Mouse (Mus musculus): ENCODE measurements around the gene Gm13285. TPM values are rescaled to one million over a fixed set of nuclear protein-coding genes. Genes with fewer than 3 reads are reported as not detected.
"Not testable (repeated sequence)": the region's sequence is repeated elsewhere in the genome, so short reads cannot be mapped to it uniquely, and the experiment has no call there.

Gm13285 gene
- polyA plus RNA-seq, 1 experiment from 2014 or later, result 0.42 TPM

DNA sequence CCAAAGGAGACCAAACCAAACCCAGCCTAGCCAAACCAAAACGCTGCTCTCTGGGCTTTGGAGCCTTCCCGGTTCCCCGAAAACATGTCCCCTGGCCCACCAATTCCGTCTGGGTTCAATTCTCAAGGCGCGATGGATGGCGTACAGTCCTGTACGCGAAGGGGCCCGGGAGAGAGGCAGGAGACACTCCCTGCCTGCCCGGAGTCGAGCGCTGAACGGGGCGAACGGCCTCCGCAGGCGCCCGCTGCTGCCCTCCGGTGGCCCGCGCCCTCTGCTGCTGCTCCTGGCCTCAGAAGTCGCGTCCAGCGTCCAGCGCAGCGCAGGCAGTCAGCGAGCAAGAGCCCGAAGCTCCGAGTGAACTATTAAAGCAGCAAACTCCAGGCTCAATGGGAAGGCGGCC, 17.1 kb upstream of the Gm13285 start:
- ATAC-seq; H3K4me1 ChIP-seq (replicated peaks; ENCODE audit: control insufficient read depth, insufficient read depth, low read length); H3K27ac ChIP-seq (ENCODE audit: low read depth, low read length); H3K9ac ChIP-seq (ENCODE audit: low read depth, low read length); H3K27me3 ChIP-seq (replicated peaks; ENCODE audit: control insufficient read depth, insufficient read depth, low read length); H3K4me3 ChIP-seq (ENCODE audit: low read depth, low read length); H3K36me3 ChIP-seq (ENCODE audit: control insufficient read depth, insufficient read depth); H3K9me3 ChIP-seq (ENCODE audit: control insufficient read depth): not testable (repeated sequence)
- H3K4me2 ChIP-seq (replicated peaks; ENCODE audit: low read depth), result peak overlapping the region; percentile 51
- peak; percentile 37 for TF ChIP-seq CTCF (IDR thresholded peaks at IDR 0.05; ENCODE audit: low read depth)
- WGBS, result 0% methylated on average over 3 of the region's 31 CpGs

DNA sequence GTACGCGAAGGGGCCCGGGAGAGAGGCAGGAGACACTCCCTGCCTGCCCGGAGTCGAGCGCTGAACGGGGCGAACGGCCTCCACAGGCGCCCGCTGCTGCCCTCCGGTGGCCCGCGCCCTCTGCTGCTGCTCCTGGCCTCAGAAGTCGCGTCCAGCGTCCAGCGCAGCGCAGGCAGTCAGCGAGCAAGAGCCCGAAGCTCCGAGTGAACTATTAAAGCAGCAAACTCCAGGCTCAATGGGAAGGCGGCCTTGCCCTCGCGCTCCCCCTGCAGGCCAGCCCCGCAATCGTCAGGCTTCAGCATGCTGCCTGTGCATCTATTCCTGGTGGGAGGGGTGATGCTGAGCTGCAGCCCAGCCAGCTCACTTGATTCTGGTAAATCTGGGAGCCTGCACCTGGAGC, 14.1 kb upstream of the Gm13285 start, which contains the start of gene Gm13276:
Gene Gm13276 (plus strand): TSS at position 301 of the 400 bp plus-strand sequence.
- H3K4me3 ChIP-seq (ENCODE audit: low read depth, low read length), result not testable (repeated sequence)

DNA sequence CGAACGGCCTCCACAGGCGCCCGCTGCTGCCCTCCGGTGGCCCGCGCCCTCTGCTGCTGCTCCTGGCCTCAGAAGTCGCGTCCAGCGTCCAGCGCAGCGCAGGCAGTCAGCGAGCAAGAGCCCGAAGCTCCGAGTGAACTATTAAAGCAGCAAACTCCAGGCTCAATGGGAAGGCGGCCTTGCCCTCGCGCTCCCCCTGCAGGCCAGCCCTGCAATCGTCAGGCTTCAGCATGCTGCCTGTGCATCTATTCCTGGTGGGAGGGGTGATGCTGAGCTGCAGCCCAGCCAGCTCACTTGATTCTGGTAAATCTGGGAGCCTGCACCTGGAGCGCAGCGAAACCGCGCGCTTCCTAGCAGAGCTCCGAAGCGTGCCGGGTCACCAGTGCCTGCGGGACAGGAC, 11.1 kb upstream of the Gm13285 start, which contains the start of gene Gm13277:
Gene Gm13277 (plus strand): TSS at position 231 of the 400 bp plus-strand sequence.
- H3K36me3 ChIP-seq (ENCODE audit: control insufficient read depth, insufficient read depth); H3K9me3 ChIP-seq (ENCODE audit: control insufficient read depth); H3K9ac ChIP-seq (ENCODE audit: low read depth, low read length); H3K4me2 ChIP-seq (replicated peaks; ENCODE audit: low read depth); ATAC-seq; H3K4me1 ChIP-seq (replicated peaks; ENCODE audit: control insufficient read depth, insufficient read depth, low read length); H3K27ac ChIP-seq (ENCODE audit: low read depth, low read length); H3K4me3 ChIP-seq (ENCODE audit: low read depth, low read length); H3K27me3 ChIP-seq (replicated peaks; ENCODE audit: control insufficient read depth, insufficient read depth, low read length): not testable (repeated sequence)
- TF ChIP-seq CTCF (IDR thresholded peaks at IDR 0.05; ENCODE audit: low read depth), result peak; percentile 60
- WGBS, result no CpG with 5 or more reads among the region's 28 CpGs

More for the DNA sequence above, 14.1 kb upstream of the Gm13285 start, which contains the start of gene Gm13276:
- not testable (repeated sequence) for H3K27me3 ChIP-seq (replicated peaks; ENCODE audit: control insufficient read depth, insufficient read depth, low read length); H3K9ac ChIP-seq (ENCODE audit: low read depth, low read length); H3K4me1 ChIP-seq (replicated peaks; ENCODE audit: control insufficient read depth, insufficient read depth, low read length); ATAC-seq; H3K36me3 ChIP-seq (ENCODE audit: control insufficient read depth, insufficient read depth); H3K27ac ChIP-seq (ENCODE audit: low read depth, low read length); H3K9me3 ChIP-seq (ENCODE audit: control insufficient read depth); H3K4me2 ChIP-seq (replicated peaks; ENCODE audit: low read depth)
- WGBS, result no CpG with 5 or more reads among the region's 27 CpGs

DNA sequence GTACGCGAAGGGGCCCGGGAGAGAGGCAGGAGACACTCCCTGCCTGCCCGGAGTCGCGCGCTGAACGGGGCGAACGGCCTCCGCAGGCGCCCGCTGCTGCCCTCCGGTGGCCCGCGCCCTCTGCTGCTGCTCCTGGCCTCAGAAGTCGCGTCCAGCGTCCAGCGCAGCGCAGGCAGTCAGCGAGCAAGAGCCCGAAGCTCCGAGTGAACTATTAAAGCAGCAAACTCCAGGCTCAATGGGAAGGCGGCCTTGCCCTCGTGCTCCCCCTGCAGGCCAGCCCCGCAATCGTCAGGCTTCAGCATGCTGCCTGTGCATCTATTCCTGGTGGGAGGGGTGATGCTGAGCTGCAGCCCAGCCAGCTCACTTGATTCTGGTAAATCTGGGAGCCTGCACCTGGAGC, 8.2 kb upstream of the Gm13285 start, which contains the start of gene Gm13278:
Gene Gm13278 (plus strand): TSS at position 301 of the 400 bp plus-strand sequence.
- not testable (repeated sequence) for H3K27me3 ChIP-seq (replicated peaks; ENCODE audit: control insufficient read depth, insufficient read depth, low read length); ATAC-seq; H3K9ac ChIP-seq (ENCODE audit: low read depth, low read length); H3K4me3 ChIP-seq (ENCODE audit: low read depth, low read length); H3K9me3 ChIP-seq (ENCODE audit: control insufficient read depth); H3K27ac ChIP-seq (ENCODE audit: low read depth, low read length); H3K4me1 ChIP-seq (replicated peaks; ENCODE audit: control insufficient read depth, insufficient read depth, low read length); H3K36me3 ChIP-seq (ENCODE audit: control insufficient read depth, insufficient read depth); H3K4me2 ChIP-seq (replicated peaks; ENCODE audit: low read depth)
- WGBS, result no CpG with 5 or more reads among the region's 28 CpGs

DNA sequence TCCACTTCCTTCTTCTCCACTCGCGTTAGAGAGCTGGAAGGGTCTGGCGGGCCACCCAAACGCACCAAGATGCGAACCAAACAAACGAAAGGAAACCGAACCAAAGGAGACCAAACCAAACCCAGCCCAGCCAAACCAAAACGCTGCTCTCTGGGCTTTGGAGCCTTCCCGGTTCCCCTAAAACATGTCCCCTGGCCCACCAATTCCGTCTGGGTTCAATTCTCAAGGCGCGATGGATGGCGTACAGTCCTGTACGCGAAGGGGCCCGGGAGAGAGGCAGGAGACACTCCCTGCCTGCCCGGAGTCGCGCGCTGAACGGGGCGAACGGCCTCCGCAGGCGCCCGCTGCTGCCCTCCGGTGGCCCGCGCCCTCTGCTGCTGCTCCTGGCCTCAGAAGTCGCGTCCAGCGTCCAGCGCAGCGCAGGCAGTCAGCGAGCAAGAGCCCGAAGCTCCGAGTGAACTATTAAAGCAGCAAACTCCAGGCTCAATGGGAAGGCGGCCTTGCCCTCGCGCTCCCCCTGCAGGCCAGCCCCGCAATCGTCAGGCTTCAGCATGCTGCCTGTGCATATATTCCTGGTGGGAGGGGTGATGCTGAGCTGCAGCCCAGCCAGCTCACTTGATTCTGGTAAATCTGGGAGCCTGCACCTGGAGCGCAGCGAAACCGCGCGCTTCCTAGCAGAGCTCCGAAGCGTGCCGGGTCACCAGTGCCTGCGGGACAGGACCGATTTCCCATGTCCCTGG, 5.4 kb upstream of the Gm13285 start, which contains the start of gene Gm13275:
Gene Gm13275 (plus strand): TSS at position 552 of the 740 bp plus-strand sequence.
- H3K4me2 ChIP-seq (replicated peaks; ENCODE audit: low read depth); H3K27ac ChIP-seq (ENCODE audit: low read depth, low read length); H3K4me3 ChIP-seq (ENCODE audit: low read depth, low read length); ATAC-seq; H3K9ac ChIP-seq (ENCODE audit: low read depth, low read length); H3K27me3 ChIP-seq (replicated peaks; ENCODE audit: control insufficient read depth, insufficient read depth, low read length); H3K9me3 ChIP-seq (ENCODE audit: control insufficient read depth); H3K36me3 ChIP-seq (ENCODE audit: control insufficient read depth, insufficient read depth); H3K4me1 ChIP-seq (replicated peaks; ENCODE audit: control insufficient read depth, insufficient read depth, low read length): not testable (repeated sequence)
- TF ChIP-seq CTCF (IDR thresholded peaks at IDR 0.05; ENCODE audit: low read depth), result peak; percentile 42
- 0% methylated on average over 13 of the region's 52 CpGs for WGBS

DNA sequence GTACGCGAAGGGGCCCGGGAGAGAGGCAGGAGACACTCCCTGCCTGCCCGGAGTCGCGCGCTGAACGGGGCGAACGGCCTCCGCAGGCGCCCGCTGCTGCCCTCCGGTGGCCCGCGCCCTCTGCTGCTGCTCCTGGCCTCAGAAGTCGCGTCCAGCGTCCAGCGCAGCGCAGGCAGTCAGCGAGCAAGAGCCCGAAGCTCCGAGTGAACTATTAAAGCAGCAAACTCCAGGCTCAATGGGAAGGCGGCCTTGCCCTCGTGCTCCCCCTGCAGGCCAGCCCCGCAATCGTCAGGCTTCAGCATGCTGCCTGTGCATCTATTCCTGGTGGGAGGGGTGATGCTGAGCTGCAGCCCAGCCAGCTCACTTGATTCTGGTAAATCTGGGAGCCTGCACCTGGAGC, 2.4 kb upstream of the Gm13285 start, which contains the start of gene Gm13279:
Gene Gm13279 (plus strand): TSS at position 301 of the 400 bp plus-strand sequence.
- H3K4me3 ChIP-seq (ENCODE audit: low read depth, low read length); H3K9me3 ChIP-seq (ENCODE audit: control insufficient read depth); H3K9ac ChIP-seq (ENCODE audit: low read depth, low read length); H3K4me1 ChIP-seq (replicated peaks; ENCODE audit: control insufficient read depth, insufficient read depth, low read length); H3K27ac ChIP-seq (ENCODE audit: low read depth, low read length); ATAC-seq; H3K27me3 ChIP-seq (replicated peaks; ENCODE audit: control insufficient read depth, insufficient read depth, low read length); H3K36me3 ChIP-seq (ENCODE audit: control insufficient read depth, insufficient read depth); H3K4me2 ChIP-seq (replicated peaks; ENCODE audit: low read depth): not testable (repeated sequence)
- WGBS, result no CpG with 5 or more reads among the region's 28 CpGs

DNA sequence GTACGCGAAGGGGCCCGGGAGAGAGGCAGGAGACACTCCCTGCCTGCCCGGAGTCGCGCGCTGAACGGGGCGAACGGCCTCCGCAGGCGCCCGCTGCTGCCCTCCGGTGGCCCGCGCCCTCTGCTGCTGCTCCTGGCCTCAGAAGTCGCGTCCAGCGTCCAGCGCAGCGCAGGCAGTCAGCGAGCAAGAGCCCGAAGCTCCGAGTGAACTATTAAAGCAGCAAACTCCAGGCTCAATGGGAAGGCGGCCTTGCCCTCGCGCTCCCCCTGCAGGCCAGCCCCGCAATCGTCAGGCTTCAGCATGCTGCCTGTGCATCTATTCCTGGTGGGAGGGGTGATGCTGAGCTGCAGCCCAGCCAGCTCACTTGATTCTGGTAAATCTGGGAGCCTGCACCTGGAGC, 3.5 kb downstream of the Gm13285 start, which contains the start of gene Gm13287:
Gene Gm13287 (plus strand): TSS at position 301 of the 400 bp plus-strand sequence.
- not testable (repeated sequence) for ATAC-seq; H3K36me3 ChIP-seq (ENCODE audit: control insufficient read depth, insufficient read depth); H3K4me3 ChIP-seq (ENCODE audit: low read depth, low read length); H3K9me3 ChIP-seq (ENCODE audit: control insufficient read depth); H3K4me1 ChIP-seq (replicated peaks; ENCODE audit: control insufficient read depth, insufficient read depth, low read length); H3K27ac ChIP-seq (ENCODE audit: low read depth, low read length); H3K4me2 ChIP-seq (replicated peaks; ENCODE audit: low read depth); H3K9ac ChIP-seq (ENCODE audit: low read depth, low read length); H3K27me3 ChIP-seq (replicated peaks; ENCODE audit: control insufficient read depth, insufficient read depth, low read length)
- WGBS, result no CpG with 5 or more reads among the region's 29 CpGs

DNA sequence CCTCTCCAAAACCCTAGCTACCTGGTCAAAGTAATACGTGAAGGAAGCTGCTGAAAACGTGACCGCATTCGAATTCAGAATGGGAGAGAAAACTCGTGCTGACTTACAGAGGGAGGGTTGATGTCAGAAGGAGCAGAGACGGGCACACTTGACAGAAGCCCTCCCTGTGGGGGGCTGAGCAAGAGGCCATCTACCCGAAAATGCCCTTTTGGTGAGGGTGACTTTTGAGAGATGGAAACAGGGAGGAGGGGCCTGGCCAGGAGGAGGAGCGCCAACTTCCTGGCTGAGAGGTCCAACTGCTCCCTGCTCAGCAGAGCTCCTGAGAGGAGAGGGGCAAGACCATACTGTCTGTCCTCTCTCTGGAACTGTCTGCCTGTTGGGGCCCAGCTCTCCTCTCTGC, 5.8 kb downstream of the Gm13285 start, which contains the start of gene Gm13288:
Gene Gm13288 (plus strand): TSS at position 301 of the 400 bp plus-strand sequence.
- H3K4me1 ChIP-seq (replicated peaks; ENCODE audit: control insufficient read depth, insufficient read depth, low read length); H3K27me3 ChIP-seq (replicated peaks; ENCODE audit: control insufficient read depth, insufficient read depth, low read length): not testable (repeated sequence)

More for the DNA sequence above, 5.8 kb downstream of the Gm13285 start, which contains the start of gene Gm13288:
- not testable (repeated sequence) for H3K36me3 ChIP-seq (ENCODE audit: control insufficient read depth, insufficient read depth); H3K9me3 ChIP-seq (ENCODE audit: control insufficient read depth); ATAC-seq; H3K4me2 ChIP-seq (replicated peaks; ENCODE audit: low read depth); H3K4me3 ChIP-seq (ENCODE audit: low read depth, low read length); H3K9ac ChIP-seq (ENCODE audit: low read depth, low read length); H3K27ac ChIP-seq (ENCODE audit: low read depth, low read length)
- WGBS, result no CpG with 5 or more reads among the region's 8 CpGs
